Mouse (Mus musculus) midbrain, embryonic 13.5 days (tissue): ENCODE results near the gene Abhd17a. TPM values are rescaled to one million over a fixed set of nuclear protein-coding genes. Genes with fewer than 3 reads are reported as not detected.

Experiments
- ATAC-seq: fragments of 200-750 bp; cut with Nextera tagmentation; 2 replicates; pipeline ENCODE4 v1.8.0; 2017; ENCODE audit warnings: mild to moderate bottlenecking, moderate TSS enrichment, moderate library complexity
- H3K27ac ChIP-seq: fragments of 300-500 bp; sonication (generic); 2 replicates; pipeline ENCODE4 v1.5.1; 2015; ENCODE audit warnings: inconsistent platforms, mild to moderate bottlenecking, moderate library complexity
- H3K27me3 ChIP-seq: fragments of 300-500 bp; sonication (generic); 2 replicates; pipeline ENCODE4 v1.6.1; 2015; ENCODE audit warnings: mild to moderate bottlenecking, inconsistent platforms
- H3K36me3 ChIP-seq: fragments of 300-500 bp; sonication (generic); 2 replicates; pipeline ENCODE4 v1.6.1; 2015; ENCODE audit warnings: mild to moderate bottlenecking, inconsistent platforms
- H3K4me1 ChIP-seq: fragments of 300-500 bp; sonication (generic); replicated peaks from 2 replicates; pipeline ENCODE4 v1.6.1; 2015; ENCODE audit warnings: inconsistent platforms
- H3K4me2 ChIP-seq: fragments of 300-500 bp; sonication (generic); replicated peaks from 2 replicates; pipeline ENCODE4 v1.6.1; 2015; ENCODE audit warnings: moderate library complexity, mild to moderate bottlenecking, inconsistent platforms
- H3K4me3 ChIP-seq: fragments of 300-500 bp; sonication (generic); replicated peaks from 2 replicates; pipeline ENCODE4 v1.5.1; 2015; ENCODE audit warnings: mild to moderate bottlenecking, inconsistent platforms
- H3K9ac ChIP-seq: fragments of 300-500 bp; sonication (generic); replicated peaks from 2 replicates; pipeline ENCODE4 v1.6.1; 2015; ENCODE audit warnings: mild to moderate bottlenecking, inconsistent platforms
- H3K9me3 ChIP-seq: fragments of 300-500 bp; sonication (generic); 2 replicates; pipeline ENCODE4 v1.6.1; 2016; ENCODE audit warnings: mild to moderate bottlenecking, inconsistent platforms
- WGBS: fragments of 180-500 bp; shearing (Covaris S2); methylation state at CpG from one replicate; pipeline ENCODE4 v1.1.7; 2015; 5-methylcytosine and 5-hydroxymethylcytosine counted together
- polyA plus RNA-seq: library from polyadenylated mRNA; unstranded; fragments of >200 nt; fragmentation: Nextera tagmentation; extraction: Ambion mirVana; gene quantifications from 2 replicates; pipeline ENCODE4 v1.2.1, GENCODE M21; 2015

Gene Abhd17a
- polyA plus RNA-seq, 1 experiment from 2014 or later = 93.4 TPM

DNA sequence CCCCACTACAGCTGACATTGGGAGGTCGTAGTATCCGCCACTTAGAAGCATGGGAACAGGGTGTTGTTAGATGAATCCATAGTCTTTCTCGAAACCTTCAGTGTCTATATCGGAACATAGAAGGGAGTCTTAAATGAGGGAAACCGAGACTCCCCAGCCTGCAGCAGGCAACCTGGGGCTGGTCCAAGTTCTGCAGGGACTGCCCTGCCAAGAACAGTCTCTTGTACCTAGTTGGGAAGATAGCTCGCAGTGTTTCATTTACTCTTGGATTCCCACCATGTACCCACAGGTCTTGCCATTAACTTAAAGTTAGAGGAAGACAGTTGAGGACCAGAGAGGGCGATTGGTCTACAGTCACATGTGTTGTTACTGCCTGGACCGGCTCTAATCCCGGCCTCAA, 30.2 kb upstream of the Abhd17a start:
- no peak overlapping the region for H3K4me2 ChIP-seq
- H3K36me3 ChIP-seq = peaks cover 11% of the 10 kb centered on the region
- no peaks in the 10 kb centered on the region for H3K27me3 ChIP-seq
- no peak overlapping the region for H3K4me3 ChIP-seq
- H3K9ac ChIP-seq = no peak overlapping the region
- no peaks in the 10 kb centered on the region for H3K9me3 ChIP-seq
- H3K27ac ChIP-seq = no peak overlapping the region
- ATAC-seq = no peak
- 89% methylated on average over 9 of the region's 9 CpGs for WGBS
- H3K4me1 ChIP-seq = peaks cover 29% of the 10 kb centered on the region

DNA sequence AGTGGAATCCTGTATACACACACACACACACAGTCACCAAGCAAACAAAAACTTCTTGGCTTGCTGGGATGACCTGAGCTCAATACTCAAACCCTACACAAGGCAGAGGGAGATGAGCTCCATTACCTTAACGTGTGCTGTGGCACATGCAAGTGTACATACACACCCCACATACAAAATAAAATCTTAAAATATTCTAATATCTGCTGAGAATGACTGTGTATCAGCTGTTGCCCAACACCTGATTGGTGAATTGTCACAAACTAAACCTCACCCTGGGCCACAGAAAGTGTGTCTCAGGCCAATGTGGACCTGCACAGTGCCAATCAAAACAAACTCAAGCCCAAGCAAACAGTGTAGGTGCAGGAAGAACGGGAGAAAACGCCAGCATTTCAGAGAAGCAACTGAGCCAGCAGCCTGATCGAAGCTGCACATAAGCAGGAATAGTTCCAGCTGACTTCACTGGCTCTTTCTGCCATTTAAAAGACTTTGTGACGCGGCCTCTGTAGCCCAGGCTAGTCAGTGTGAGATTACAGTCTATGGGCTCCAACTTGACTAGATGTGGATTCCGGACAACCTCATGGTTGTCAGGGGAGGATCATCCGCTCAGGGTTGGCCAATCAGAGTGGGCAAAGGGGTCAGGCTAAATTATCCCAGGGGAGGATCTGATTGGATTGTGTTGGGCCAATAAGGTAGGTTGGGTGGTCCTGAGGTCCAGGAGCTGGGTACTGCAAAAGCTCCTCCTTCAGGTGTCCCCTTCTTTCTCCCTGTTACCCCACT, 29.5 kb upstream of the Abhd17a start:
- no peak for ATAC-seq
- H3K27me3 ChIP-seq = no peaks in the 10 kb centered on the region
- no peaks in the 10 kb centered on the region for H3K9me3 ChIP-seq
- peaks cover 22% of the 10 kb centered on the region for H3K4me1 ChIP-seq
- no peak overlapping the region for H3K4me2 ChIP-seq
- H3K36me3 ChIP-seq = peaks cover 18% of the 10 kb centered on the region
- 32% methylated on average over 8 of the region's 8 CpGs for WGBS
- no peak overlapping the region for H3K27ac ChIP-seq
- H3K9ac ChIP-seq = no peak overlapping the region
- H3K4me3 ChIP-seq = no peak overlapping the region

DNA sequence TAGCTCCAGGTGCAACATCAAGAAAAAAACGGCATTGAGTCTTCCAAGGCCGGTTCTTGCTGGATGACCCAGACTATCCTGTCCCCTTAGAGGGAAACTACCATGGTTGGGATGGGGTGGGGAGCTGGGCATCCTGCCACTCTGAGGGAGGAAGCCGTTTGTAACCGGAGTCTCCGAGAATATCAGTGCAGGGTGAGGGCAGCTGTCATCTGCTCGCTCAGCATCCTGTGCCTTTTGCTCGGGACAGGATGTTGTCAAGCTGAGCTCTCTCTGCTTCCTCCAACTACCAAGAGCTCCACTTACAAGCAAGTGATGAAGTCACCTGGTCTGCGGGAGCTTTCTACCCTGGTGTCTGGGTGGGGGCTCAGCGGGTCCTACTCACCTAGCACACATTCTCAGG, 28.0 kb upstream of the Abhd17a start:
- H3K4me2 ChIP-seq = no peak overlapping the region
- H3K4me1 ChIP-seq = peaks cover 8% of the 10 kb centered on the region
- H3K36me3 ChIP-seq = peaks cover 31% of the 10 kb centered on the region
- H3K9me3 ChIP-seq = no peaks in the 10 kb centered on the region
- no peak overlapping the region for H3K9ac ChIP-seq
- no peaks in the 10 kb centered on the region for H3K27me3 ChIP-seq
- ATAC-seq = no peak
- H3K4me3 ChIP-seq = no peak overlapping the region
- 86% methylated on average over 9 of the region's 9 CpGs for WGBS
- no peak overlapping the region for H3K27ac ChIP-seq

DNA sequence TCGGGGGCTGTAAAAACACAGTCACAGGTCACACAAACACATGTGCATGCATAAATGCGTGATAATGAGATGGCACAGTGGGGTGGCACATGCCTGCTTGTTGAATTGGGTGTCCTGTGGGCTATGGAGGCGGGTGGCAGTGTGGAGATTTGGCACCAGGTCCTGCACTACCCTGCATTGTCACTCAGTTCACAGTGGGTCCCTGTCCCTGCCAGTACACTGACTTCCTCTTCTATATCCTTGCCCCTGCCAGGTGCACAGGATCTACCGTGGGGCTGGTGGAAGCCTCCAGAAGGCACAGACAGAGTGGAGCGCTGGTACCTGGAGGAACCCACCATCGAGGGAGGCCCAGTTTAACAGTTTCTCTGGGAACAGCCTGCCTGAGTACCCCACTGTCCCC, 24.2 kb upstream of the Abhd17a start:
- H3K4me1 ChIP-seq = no peaks in the 10 kb centered on the region
- H3K36me3 ChIP-seq = peaks cover 51% of the 10 kb centered on the region
- H3K27me3 ChIP-seq = no peaks in the 10 kb centered on the region
- no peak overlapping the region for H3K4me3 ChIP-seq
- ATAC-seq = no peak
- H3K9ac ChIP-seq = no peak overlapping the region
- WGBS = 89% methylated on average over 6 of the region's 6 CpGs
- no peak overlapping the region for H3K4me2 ChIP-seq
- no peaks in the 10 kb centered on the region for H3K9me3 ChIP-seq
- no peak overlapping the region for H3K27ac ChIP-seq

DNA sequence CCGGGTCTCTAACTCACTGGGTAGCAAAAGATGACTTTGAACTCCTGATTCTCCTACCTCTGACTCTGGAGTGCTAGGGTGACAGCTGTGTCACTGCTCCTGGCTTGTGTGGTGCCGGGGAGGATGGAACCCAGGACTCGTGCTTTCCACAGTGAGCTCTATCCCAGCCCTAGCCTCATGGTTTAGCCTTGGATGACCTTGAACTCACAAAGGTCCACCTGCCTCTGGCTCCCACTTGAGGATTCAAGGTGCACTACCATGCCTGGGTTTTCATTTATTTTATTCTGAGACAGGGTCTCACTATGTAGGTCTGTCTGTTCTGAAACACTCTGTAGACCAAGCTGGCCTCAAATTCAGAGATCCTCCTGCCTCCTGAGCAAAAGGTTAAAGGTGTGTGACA, 23.7 kb upstream of the Abhd17a start:
- Histone ChIP-seq H3K27ac (no peak overlapping the region), H3K4me2 (no peak overlapping the region), H3K36me3 (peaks cover 56% of the 10 kb centered on the region)

DNA sequence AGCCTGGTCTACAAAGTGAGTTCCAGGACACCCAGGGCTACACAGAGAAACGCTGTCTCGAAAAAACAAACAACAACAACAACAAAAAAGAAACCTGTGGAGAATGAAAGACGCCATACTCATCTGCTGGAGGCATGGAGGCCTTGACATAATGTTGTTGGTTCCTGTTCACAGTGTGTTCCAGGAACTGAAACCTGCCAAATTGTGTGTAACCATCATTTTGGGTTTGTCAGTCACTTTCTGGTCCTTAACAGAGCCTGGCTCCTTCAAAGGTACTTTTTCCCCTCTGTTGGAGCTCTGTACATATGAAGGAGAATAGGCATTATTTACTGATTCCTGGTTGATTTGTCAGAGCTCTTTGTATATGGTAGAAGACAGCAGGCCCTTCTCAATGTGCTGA, 21.8 kb upstream of the Abhd17a start:
- 98% methylated on average over 3 of the region's 3 CpGs for WGBS

More for the DNA sequence above, 23.7 kb upstream of the Abhd17a start:
- Histone ChIP-seq H3K9ac (no peak overlapping the region), H3K27me3 (no peaks in the 10 kb centered on the region), H3K4me3 (no peak overlapping the region), H3K9me3 (no peaks in the 10 kb centered on the region), H3K4me1 (no peaks in the 10 kb centered on the region)
- 81% methylated on average over 3 of the region's 3 CpGs for WGBS
- no peak for ATAC-seq

DNA sequence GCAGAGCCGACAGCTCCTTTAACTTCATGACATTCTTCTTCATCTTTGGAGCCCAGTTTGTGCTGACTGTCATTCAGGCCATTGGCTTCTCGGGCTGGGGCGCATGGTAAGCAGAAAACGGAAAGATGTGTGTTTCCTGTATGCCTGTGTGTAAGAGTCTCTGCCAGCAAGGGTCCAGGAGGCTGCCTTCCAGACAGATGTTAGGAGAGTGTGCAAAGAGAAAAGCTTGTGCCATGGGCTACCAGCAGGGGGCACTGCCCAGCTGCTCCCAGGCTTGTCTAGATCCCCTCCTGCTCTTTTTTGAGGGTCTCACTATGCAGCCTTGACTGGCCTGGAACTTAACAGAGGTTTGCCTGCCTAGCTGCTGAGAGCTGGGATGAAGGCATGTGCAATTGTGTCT, 20.9 kb upstream of the Abhd17a start:
- Histone ChIP-seq H3K4me2 (no peak overlapping the region), H3K36me3 (peaks cover 80% of the 10 kb centered on the region), H3K4me3 (no peak overlapping the region), H3K9ac (no peak overlapping the region), H3K27me3 (no peaks in the 10 kb centered on the region), H3K9me3 (no peaks in the 10 kb centered on the region), H3K4me1 (no peaks in the 10 kb centered on the region), H3K27ac (no peak overlapping the region)
- ATAC-seq = 0 out of 2 replicates have a peak, but pooled peaks have one; percentile 28
- 83% methylated on average over 4 of the region's 4 CpGs for WGBS

More for the DNA sequence above, 21.8 kb upstream of the Abhd17a start:
- H3K4me1 ChIP-seq = no peaks in the 10 kb centered on the region
- no peaks in the 10 kb centered on the region for H3K27me3 ChIP-seq
- no peak overlapping the region for H3K9ac ChIP-seq
- H3K36me3 ChIP-seq = peaks cover 75% of the 10 kb centered on the region
- no peak overlapping the region for H3K4me3 ChIP-seq
- no peak overlapping the region for H3K4me2 ChIP-seq
- no peaks in the 10 kb centered on the region for H3K9me3 ChIP-seq
- H3K27ac ChIP-seq = no peak overlapping the region
- no peak for ATAC-seq

DNA sequence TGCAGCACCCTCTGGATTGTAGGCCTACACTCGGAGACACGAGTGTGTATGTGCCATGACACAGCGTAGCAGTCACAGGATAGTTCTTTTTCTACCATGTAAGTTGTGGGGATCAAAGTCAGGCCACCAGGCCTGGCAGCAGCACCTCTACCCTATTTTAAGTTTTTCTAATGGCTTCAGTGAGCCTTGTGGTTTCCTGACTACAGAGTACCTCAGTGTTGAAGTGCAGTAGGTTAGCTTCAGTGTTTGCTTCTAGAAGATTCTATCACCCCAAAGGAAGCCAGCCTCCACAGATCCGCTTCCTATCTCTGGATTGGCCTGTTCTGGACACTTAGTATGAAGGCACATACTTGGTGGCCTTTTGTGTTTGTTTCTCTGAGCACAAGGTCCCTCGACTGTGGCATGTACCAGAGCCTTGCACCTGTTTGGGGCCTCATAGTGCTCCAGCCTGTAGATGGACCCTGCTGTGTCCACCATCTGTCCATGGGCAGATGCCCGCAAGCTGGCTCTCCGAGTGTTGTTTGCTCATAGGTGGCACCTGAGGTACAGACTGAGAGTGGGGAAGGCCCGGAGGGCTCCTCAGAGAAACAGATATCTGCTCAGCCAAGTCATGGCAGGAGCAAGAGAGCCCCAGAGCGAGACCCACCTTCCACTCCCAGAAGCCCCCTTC, 20.1 kb upstream of the Abhd17a start:
- no peaks in the 10 kb centered on the region for H3K9me3 ChIP-seq
- no peak for ATAC-seq
- H3K4me2 ChIP-seq = no peak overlapping the region
- H3K4me1 ChIP-seq = no peaks in the 10 kb centered on the region
- no peaks in the 10 kb centered on the region for H3K27me3 ChIP-seq
- H3K36me3 ChIP-seq = peaks cover 73% of the 10 kb centered on the region
- no peak overlapping the region for H3K4me3 ChIP-seq
- no peak overlapping the region for H3K9ac ChIP-seq
- H3K27ac ChIP-seq = no peak overlapping the region
- 92% methylated on average over 9 of the region's 9 CpGs for WGBS

DNA sequence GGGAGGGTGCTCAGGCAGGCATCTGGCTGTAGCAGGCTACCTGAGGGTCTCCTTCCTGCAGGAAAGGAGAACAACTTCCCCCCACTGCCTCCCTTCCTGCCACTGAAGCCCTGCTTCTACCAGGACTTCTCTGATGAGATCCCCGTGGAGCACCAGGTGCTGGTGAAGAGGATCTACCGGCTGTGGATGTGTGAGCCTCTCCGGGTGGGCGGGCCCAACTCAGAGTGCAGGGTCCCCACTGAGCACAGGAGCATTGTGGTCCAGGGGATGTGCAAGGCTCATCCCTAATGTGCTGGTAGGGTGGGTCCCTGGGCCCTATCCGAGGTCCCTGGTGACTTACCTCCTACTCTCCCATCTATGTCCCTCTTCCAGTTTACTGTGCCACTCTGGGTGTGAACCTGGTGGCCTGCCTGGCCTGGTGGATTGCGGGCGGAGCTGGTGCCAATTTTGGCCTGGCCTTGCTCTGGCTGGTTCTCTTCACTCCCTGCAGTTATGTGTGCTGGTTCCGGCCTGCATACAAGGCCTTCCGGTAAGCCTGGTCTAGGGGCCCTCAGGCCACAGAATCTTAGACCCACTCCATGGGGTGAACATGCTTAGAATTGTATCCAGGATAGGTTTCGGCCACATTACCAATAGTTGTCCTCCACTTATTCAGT, 19.3 kb upstream of the Abhd17a start:
- Histone ChIP-seq H3K4me3 (no peak overlapping the region), H3K4me1 (peaks cover 3% of the 10 kb centered on the region), H3K36me3 (peaks cover 64% of the 10 kb centered on the region), H3K9me3 (no peaks in the 10 kb centered on the region), H3K9ac (no peak overlapping the region), H3K4me2 (no peak overlapping the region), H3K27ac (no peak overlapping the region), H3K27me3 (no peaks in the 10 kb centered on the region)
- 89% methylated on average over 10 of the region's 10 CpGs for WGBS
- no peak for ATAC-seq

DNA sequence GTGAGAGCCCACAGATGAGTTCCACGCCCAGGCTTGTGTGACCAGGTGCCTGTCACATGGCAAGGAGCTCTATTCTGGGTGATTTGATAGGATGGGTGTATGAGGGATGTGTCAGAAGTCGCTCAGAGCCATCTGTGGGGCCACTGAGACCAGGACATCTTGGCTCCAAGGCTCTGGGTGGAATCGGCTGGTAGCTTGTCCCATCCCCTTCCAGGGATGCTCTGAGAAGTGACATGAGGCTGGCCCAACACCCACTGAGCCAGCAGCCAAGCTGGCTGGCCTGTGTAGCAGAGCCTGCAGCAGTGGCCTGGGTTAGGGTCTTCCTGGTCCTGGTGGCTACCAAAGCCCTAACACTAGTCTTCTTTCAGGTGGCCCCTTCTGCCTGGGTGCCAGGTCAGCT, 18.3 kb upstream of the Abhd17a start:
- Histone ChIP-seq H3K36me3 (peaks cover 56% of the 10 kb centered on the region), H3K27me3 (no peaks in the 10 kb centered on the region), H3K27ac (no peak overlapping the region), H3K9ac (no peak overlapping the region), H3K9me3 (no peaks in the 10 kb centered on the region), H3K4me3 (no peak overlapping the region), H3K4me1 (peaks cover 13% of the 10 kb centered on the region), H3K4me2 (no peak overlapping the region)
- ATAC-seq = no peak
- 93% methylated on average over 3 of the region's 3 CpGs for WGBS

DNA sequence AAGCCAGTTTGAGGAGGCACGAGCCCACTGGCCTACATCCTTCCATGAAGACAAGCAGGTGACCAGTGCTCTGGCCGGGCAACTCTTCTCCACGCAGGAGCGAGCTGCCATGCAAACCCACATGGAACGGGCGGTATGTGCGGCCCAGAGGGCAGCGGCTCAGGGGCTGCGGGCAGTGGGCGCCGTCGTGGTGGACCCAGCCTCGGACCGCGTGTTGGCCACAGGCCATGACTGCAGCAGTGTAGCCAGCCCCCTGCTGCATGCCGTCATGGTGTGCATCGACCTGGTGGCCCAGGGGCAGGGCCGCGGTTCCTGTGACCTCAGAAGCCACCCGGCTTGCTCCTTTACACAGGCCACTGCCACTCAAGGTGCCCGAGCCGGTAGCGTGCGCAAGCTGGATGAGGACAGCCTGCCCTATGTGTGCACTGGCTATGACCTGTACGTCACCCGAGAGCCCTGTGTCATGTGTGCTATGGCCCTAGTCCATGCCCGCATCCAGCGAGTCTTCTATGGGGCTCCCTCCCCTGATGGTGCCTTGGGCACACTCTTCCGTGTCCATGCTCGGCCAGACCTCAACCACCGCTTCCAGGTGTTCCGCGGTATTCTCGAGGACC, 16.7 kb upstream of the Abhd17a start:
- Histone ChIP-seq H3K36me3 (peaks cover 44% of the 10 kb centered on the region), H3K27ac (no peak overlapping the region), H3K4me2 (no peak overlapping the region), H3K9me3 (no peaks in the 10 kb centered on the region), H3K9ac (no peak overlapping the region), H3K4me3 (no peak overlapping the region), H3K27me3 (no peaks in the 10 kb centered on the region), H3K4me1 (peaks cover 20% of the 10 kb centered on the region)
- ATAC-seq = no peak
- 96% methylated on average over 34 of the region's 34 CpGs for WGBS

DNA sequence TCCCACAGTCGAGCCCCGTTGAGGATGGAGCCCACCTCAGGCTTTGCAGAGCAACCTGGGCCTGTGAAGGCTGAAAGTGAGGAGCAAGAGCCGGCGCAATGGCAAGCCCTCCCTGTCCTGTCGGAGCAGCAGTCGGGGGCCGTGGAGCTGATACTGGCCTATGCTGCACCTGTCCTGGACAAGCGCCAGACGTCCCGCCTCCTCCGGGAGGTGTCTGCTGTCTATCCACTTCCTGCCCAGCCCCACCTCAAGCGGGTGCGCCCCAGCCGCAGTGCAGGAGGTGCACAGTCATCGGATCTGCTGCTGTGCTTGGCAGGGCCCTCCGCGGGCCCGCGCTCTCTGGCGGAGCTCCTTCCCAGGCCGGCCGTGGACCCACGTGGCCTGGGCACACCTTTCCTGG, 16.2 kb upstream of the Abhd17a start:
- H3K36me3 ChIP-seq = peaks cover 41% of the 10 kb centered on the region
- no peaks in the 10 kb centered on the region for H3K27me3 ChIP-seq
- no peaks in the 10 kb centered on the region for H3K9me3 ChIP-seq
- peaks cover 20% of the 10 kb centered on the region for H3K4me1 ChIP-seq
- no peak overlapping the region for H3K27ac ChIP-seq
- no peak overlapping the region for H3K4me3 ChIP-seq
- WGBS = 94% methylated on average over 23 of the region's 23 CpGs
- no peak overlapping the region for H3K9ac ChIP-seq
- no peak overlapping the region for H3K4me2 ChIP-seq
- no peak for ATAC-seq
